Mouse (Mus musculus) thymus, postnatal 36 days (tissue): ENCODE measurements at regions not wholly inside any gene's neighbourhood (a gene's known extent, or its start where the extent isn't known, plus 50 kb on each side); places are given as distances from the start of the nearest gene placed in this dataset.
"Not testable (repeated sequence)": the region's sequence is repeated elsewhere in the genome, so short reads cannot be mapped to it uniquely, and the experiment has no call there.

ENCODE experiments used
- DNase-seq, 2 experiments: peaks; one replicate each; pipeline ENCODE4 v3.0.0; 2022; ENCODE audit warnings: mixed read lengths in 2 of 2

- DNase-seq, result no peak
Observed at GRCm38 (mm10) chr10:118050152-118050641, 91.4 kb upstream of the Mdm1 start.

- no peak for DNase-seq
Observed at GRCm38 (mm10) chr10:118052042-118052441, 89.6 kb upstream of the Mdm1 start.

GRCm38 (mm10) chr10:118052477-118052876, 89.1 kb upstream of the Mdm1 start:
- DNase-seq, result no peak

GRCm38 (mm10) chr10:118053037-118053436, 88.6 kb upstream of the Mdm1 start:
- no peak for DNase-seq

GRCm38 (mm10) chr10:118056789-118057271, 84.8 kb upstream of the Mdm1 start:
- DNase-seq, result peak in 1 of 2 experiments; percentile 3

GRCm38 (mm10) chr10:118057516-118057915, 84.1 kb upstream of the Mdm1 start:
- DNase-seq, result peak; percentile 35 to 40

- peak; percentile 69 to 82 for DNase-seq
Observed at GRCm38 (mm10) chr10:118064816-118065216, 76.8 kb upstream of the Mdm1 start.

GRCm38 (mm10) chr10:118076341-118076740, 65.3 kb upstream of the Mdm1 start:
- not testable (repeated sequence) for DNase-seq

GRCm38 (mm10) chr10:118081636-118082166, 59.9 kb upstream of the Mdm1 start:
- DNase-seq, result no peak

GRCm38 (mm10) chr10:118083035-118083720, 58.4 kb upstream of the Mdm1 start:
- peak; percentile 65 to 75 for DNase-seq

- peak; percentile 71 to 86 for DNase-seq
Observed at GRCm38 (mm10) chr10:118083721-118084075, 57.9 kb upstream of the Mdm1 start.

GRCm38 (mm10) chr10:118085046-118085983, 56.3 kb upstream of the Mdm1 start:
- peak; percentile 26 to 29 for DNase-seq

- peak; percentile 43 to 62 for DNase-seq
Observed at GRCm38 (mm10) chr10:118087570-118088340, 53.9 kb upstream of the Mdm1 start.

GRCm38 (mm10) chr10:118088499-118088898, 53.1 kb upstream of the Mdm1 start:
- no peak for DNase-seq

- DNase-seq, result no peak
Observed at GRCm38 (mm10) chr10:118089879-118090278, 51.7 kb upstream of the Mdm1 start.

- no peak for DNase-seq
Observed at GRCm38 (mm10) chr10:118091476-118091875, 50.1 kb upstream of the Mdm1 start.
